Mouse (Mus musculus): ENCODE data around the gene Zbtb42.

The Zbtb42 gene

GRCm38 (mm10) chr12:112661327-112661605 lies 17.4 kb upstream of the Zbtb42 start:
- no peak for DNase-seq (ENCODE audit: low read depth, low spot score)

GRCm38 (mm10) chr12:112661851-112662250 lies 16.8 kb upstream of the Zbtb42 start:
- no peak for DNase-seq (ENCODE audit: low read depth, low spot score)

GRCm38 (mm10) chr12:112663303-112663702 lies 15.3 kb upstream of the Zbtb42 start:
- no peak for DNase-seq (ENCODE audit: low read depth, low spot score)

GRCm38 (mm10) chr12:112663716-112664115 lies 14.9 kb upstream of the Zbtb42 start:
- no peak for DNase-seq (ENCODE audit: low read depth, low spot score)

GRCm38 (mm10) chr12:112664124-112664523 lies 14.5 kb upstream of the Zbtb42 start:
- DNase-seq (ENCODE audit: low read depth, low spot score), result no peak

- no peak for DNase-seq (ENCODE audit: low read depth, low spot score)
Observed at GRCm38 (mm10) chr12:112664656-112665055, 14.0 kb upstream of the Zbtb42 start.

GRCm38 (mm10) chr12:112665445-112665844 lies 13.2 kb upstream of the Zbtb42 start:
- no peak for DNase-seq (ENCODE audit: low read depth, low spot score)

- DNase-seq (ENCODE audit: low read depth, low spot score), result no peak
Observed at GRCm38 (mm10) chr12:112665881-112666544, 12.6 kb upstream of the Zbtb42 start.

GRCm38 (mm10) chr12:112667619-112668297 lies 10.9 kb upstream of the Zbtb42 start:
- DNase-seq (ENCODE audit: low read depth, low spot score), result no peak

- DNase-seq (ENCODE audit: low read depth, low spot score), result no peak
Observed at GRCm38 (mm10) chr12:112670718-112671393, 7.8 kb upstream of the Zbtb42 start.

GRCm38 (mm10) chr12:112671891-112672290 lies 6.7 kb upstream of the Zbtb42 start:
- no peak for DNase-seq (ENCODE audit: low read depth, low spot score)

- no peak for DNase-seq (ENCODE audit: low read depth, low spot score)
Observed at GRCm38 (mm10) chr12:112672744-112673575, 5.7 kb upstream of the Zbtb42 start.

- DNase-seq (ENCODE audit: low read depth, low spot score), result no peak
Observed at GRCm38 (mm10) chr12:112673576-112674091, 5.0 kb upstream of the Zbtb42 start.

GRCm38 (mm10) chr12:112674132-112675011 lies 4.3 kb upstream of the Zbtb42 start, which contains the start of gene Akt1:
TSS of gene Akt1 (minus strand) at chr12:112674884.
- DNase-seq (ENCODE audit: low read depth, low spot score), result no peak

GRCm38 (mm10) chr12:112675245-112676035 lies 3.2 kb upstream of the Zbtb42 start:
- peak; percentile 88 for DNase-seq (ENCODE audit: low read depth, low spot score)

- DNase-seq (ENCODE audit: low read depth, low spot score), result no peak
Observed at GRCm38 (mm10) chr12:112677076-112677475, 1.6 kb upstream of the Zbtb42 start.

GRCm38 (mm10) chr12:112677943-112678554 lies 579 bp upstream of the Zbtb42 start:
- DNase-seq (ENCODE audit: low read depth, low spot score), result no peak

GRCm38 (mm10) chr12:112679027-112679996 lies 684 bp downstream of the Zbtb42 start:
- DNase-seq (ENCODE audit: low read depth, low spot score), result no peak

Data from forelimb bud, embryonic 11.5 days (tissue).